Mouse (Mus musculus) lung, embryonic 14.5 days (tissue): ENCODE results near the gene Slc24a3. TPM values are rescaled to one million over a fixed set of nuclear protein-coding genes. Genes with fewer than 3 reads are reported as not detected.

Source experiments
- ATAC-seq: fragments of 200-750 bp; cut with Nextera tagmentation; 2 replicates; pipeline ENCODE4 v1.8.0; 2017; ENCODE audit warnings: mild to moderate bottlenecking, moderate TSS enrichment, moderate library complexity; ENCODE audit not compliant: insufficient read depth
- DNase-seq: peaks from one replicate; pipeline ENCODE4 v3.0.0-alpha.2; 2015
- H3K27ac ChIP-seq: fragments of 300-500 bp; sonication (generic); 2 replicates; pipeline ENCODE4 v1.5.1; 2014; ENCODE audit warnings: low read depth, mild to moderate bottlenecking, moderate library complexity
- H3K27me3 ChIP-seq: fragments of 300-500 bp; sonication (generic); 2 replicates; pipeline ENCODE4 v1.6.1; 2014; ENCODE audit warnings: low read length, control low read depth; ENCODE audit not compliant: insufficient read depth
- H3K36me3 ChIP-seq: fragments of 300-500 bp; sonication (generic); 2 replicates; pipeline ENCODE4 v1.6.1; 2014; ENCODE audit warnings: control low read depth; ENCODE audit not compliant: insufficient read depth
- H3K4me1 ChIP-seq: fragments of 300-500 bp; sonication (generic); 2 replicates; pipeline ENCODE4 v1.6.1; 2014; ENCODE audit warnings: antibody characterized with exemption, control low read depth; ENCODE audit not compliant: insufficient read depth
- H3K4me2 ChIP-seq: fragments of 300-500 bp; sonication (generic); 2 replicates; pipeline ENCODE4 v1.6.1; 2014; ENCODE audit warnings: mild to moderate bottlenecking
- H3K4me3 ChIP-seq: fragments of 300-500 bp; sonication (generic); 2 replicates; pipeline ENCODE4 v1.5.1; 2014; ENCODE audit warnings: low read depth, low read length
- H3K9ac ChIP-seq: fragments of 300-500 bp; sonication (generic); 2 replicates; pipeline ENCODE4 v1.6.1; 2014
- H3K9me3 ChIP-seq: fragments of 300-500 bp; sonication (generic); 2 replicates; pipeline ENCODE4 v1.6.1; 2016; ENCODE audit warnings: low read depth, low read length, control low read depth
- CTCF ChIP-seq: IDR thresholded peaks from 2 replicates; pipeline ENCODE4 v1.5.1; 2016; ENCODE audit warnings: antibody characterized with exemption, low read depth
- WGBS: fragments of 180-500 bp; shearing (Covaris S2); extraction: QIAGEN DNeasy Blood & Tissue Kit; methylation state at CpG from one replicate; pipeline ENCODE4 v1.1.7; 2014; 5-methylcytosine and 5-hydroxymethylcytosine counted together
- polyA plus RNA-seq: library from polyadenylated mRNA; unstranded; fragments of >200 nt; fragmentation: Nextera tagmentation; extraction: Ambion mirVana; gene quantifications from 2 replicates; pipeline ENCODE4 v1.2.1, GENCODE M21; 2014

Gene Slc24a3
- polyA plus RNA-seq, 1 experiment from 2014 or later, result 4.3 TPM

DNA sequence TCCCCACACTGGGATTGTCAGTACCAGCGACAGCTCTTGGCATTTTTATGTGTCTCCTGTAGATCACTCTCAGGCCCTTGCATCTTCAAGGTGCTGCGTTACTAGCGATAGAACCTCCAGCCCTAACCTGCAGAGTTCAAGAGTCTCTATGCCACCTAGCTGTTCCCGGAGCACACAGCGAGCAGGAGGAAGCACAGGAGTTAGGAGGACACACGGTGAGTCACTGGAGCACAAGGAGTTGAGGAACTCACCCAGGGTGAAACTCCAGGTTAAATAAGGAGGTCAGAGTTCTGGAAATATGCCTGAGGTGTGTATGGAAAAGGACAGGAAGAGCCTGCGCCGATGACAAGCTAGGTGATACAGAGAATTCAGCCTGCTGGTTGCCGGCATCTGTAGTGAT, 513.2 kb downstream of the Slc24a3 start:
- Histone ChIP-seq H3K36me3 (no peaks in the 10 kb centered on the region), H3K27me3 (no peaks in the 10 kb centered on the region), H3K4me2 (no peak overlapping the region), H3K9me3 (no peaks in the 10 kb centered on the region), H3K4me3 (no peak overlapping the region), H3K4me1 (peaks cover 30% of the 10 kb centered on the region), H3K9ac (no peak overlapping the region), H3K27ac (peak overlapping the region; percentile 59; the same call in 1 of the 2 replicates)
- no peak for TF ChIP-seq CTCF
- 62% methylated on average over 9 of the region's 9 CpGs for WGBS
- no peak for ATAC-seq
- no peak for DNase-seq

DNA sequence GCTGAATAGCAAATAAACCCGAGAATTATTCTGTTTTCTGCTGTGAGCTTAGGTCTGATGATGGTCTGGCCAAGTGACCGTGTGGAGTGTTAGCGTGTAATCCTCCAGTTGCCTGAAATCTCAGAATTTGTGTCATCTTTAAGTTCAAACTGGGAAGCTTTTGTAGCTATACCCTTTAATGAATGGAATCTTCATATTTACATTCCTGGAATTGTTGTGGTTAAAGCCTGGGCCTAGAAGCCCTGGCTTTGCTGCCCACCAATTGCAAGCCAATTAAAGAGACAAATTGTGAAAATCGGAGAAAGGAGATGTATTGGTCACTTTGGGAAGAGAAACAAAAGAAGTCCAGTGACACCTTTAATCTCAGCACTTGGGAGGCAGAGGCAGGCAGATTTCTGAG, 514.1 kb downstream of the Slc24a3 start:
- H3K4me1 ChIP-seq, result peaks cover 30% of the 10 kb centered on the region
- H3K36me3 ChIP-seq, result no peaks in the 10 kb centered on the region
- DNase-seq, result peak; percentile 48
- WGBS, result 47% methylated on average over 4 of the region's 4 CpGs
- TF ChIP-seq CTCF, result no peak
- no peaks in the 10 kb centered on the region for H3K27me3 ChIP-seq
- no peak overlapping the region for H3K4me2 ChIP-seq
- no peak for ATAC-seq
- no peaks in the 10 kb centered on the region for H3K9me3 ChIP-seq
- peak overlapping the region; percentile 26; the same call in 1 of the 2 replicates for H3K27ac ChIP-seq
- H3K4me3 ChIP-seq, result no peak overlapping the region
- no peak overlapping the region for H3K9ac ChIP-seq

DNA sequence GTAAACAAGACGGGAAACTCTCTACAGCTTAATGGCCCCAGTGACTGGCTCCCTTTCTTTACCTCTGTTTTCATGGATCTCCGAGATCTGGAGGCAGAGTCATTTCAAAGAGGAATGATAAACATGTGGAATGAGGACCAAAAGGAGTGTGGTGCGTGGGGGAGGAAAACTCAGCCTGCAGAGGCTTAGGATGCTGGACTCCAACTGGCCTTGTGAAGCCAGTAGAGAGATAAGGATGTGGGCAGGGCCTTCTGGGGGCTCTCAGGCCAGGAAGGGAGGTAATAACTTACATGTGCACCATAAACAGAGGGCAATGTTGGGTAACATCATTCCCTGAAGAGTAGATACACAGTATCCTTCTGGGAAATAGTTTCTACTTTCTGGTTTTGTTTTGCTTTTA, 515.4 kb downstream of the Slc24a3 start:
- Histone ChIP-seq H3K4me2 (no peak overlapping the region), H3K9me3 (no peaks in the 10 kb centered on the region), H3K4me1 (peaks cover 30% of the 10 kb centered on the region), H3K27ac (peak overlapping the region; percentile 58; the same call in 1 of the 2 replicates), H3K9ac (no peak overlapping the region), H3K4me3 (no peak overlapping the region), H3K36me3 (no peaks in the 10 kb centered on the region), H3K27me3 (no peaks in the 10 kb centered on the region)
- no peak for TF ChIP-seq CTCF
- ATAC-seq, result no peak
- DNase-seq, result no peak
- 37% methylated on average over 3 of the region's 3 CpGs for WGBS

DNA sequence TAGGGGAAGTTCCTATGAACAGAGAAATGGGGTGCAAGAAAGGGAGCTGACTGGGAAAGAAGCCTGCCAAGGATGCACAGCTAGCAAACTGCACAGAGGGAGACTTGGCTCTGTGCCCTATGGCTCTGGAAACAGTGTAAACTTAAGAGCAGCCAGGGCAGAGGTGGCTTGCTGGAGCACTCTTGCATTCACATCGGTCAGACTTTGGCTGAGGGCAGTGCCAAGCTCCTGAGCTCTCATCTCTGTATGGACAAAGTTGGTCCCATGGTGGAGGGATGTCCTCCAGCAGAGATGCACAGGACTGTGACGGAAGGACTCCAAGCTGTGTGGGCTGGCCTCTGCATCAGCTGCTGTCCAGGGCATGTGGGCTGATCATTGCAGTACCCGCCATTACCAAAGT, 516.0 kb downstream of the Slc24a3 start:
- no peaks in the 10 kb centered on the region for H3K36me3 ChIP-seq
- 31% methylated on average over 3 of the region's 3 CpGs for WGBS
- TF ChIP-seq CTCF, result no peak

GRCm38 (mm10) chr2:145684151-145684550, 516.6 kb downstream of the Slc24a3 start:
- DNase-seq (peak; percentile 66), ATAC-seq (no peak)
- Histone ChIP-seq H3K9me3 (no peaks in the 10 kb centered on the region), H3K4me3 (no peak overlapping the region), H3K4me2 (no peak overlapping the region), H3K4me1 (peaks cover 30% of the 10 kb centered on the region), H3K27ac (no peak overlapping the region), H3K27me3 (no peaks in the 10 kb centered on the region), H3K9ac (no peak overlapping the region), H3K36me3 (no peaks in the 10 kb centered on the region)
- TF ChIP-seq CTCF, result no peak
- 56% methylated on average over 1 of the region's 1 CpGs for WGBS

More for the DNA sequence above, 516.0 kb downstream of the Slc24a3 start:
- H3K9me3 ChIP-seq, result no peaks in the 10 kb centered on the region
- H3K9ac ChIP-seq, result no peak overlapping the region
- peak overlapping the region; percentile 58; the same call in 1 of the 2 replicates for H3K27ac ChIP-seq
- ATAC-seq (peak; percentile 62), DNase-seq (peak; percentile 92)
- no peaks in the 10 kb centered on the region for H3K27me3 ChIP-seq
- no peak overlapping the region for H3K4me3 ChIP-seq
- H3K4me1 ChIP-seq, result peaks cover 30% of the 10 kb centered on the region
- H3K4me2 ChIP-seq, result peak overlapping the region; percentile 5; the same call in 1 of the 2 replicates

DNA sequence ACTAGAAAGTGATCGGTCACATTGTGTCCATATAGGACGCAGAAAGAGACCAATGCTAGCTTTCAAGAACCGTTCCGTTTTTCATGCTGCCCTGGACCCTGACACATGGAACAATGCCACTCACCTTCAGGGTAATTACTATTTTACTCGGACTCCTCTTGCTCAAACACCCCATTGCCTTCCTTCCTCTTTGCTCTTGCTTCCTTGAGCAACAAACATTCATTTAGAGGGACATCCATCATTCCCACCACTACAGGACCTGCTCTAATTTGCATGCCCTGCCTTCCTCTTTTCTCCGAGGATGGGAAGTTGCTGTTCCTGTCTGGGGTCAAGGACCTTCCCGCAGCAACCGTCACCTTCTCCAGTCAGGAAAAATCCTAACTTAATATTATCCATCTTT, 517.3 kb downstream of the Slc24a3 start:
- WGBS, result 66% methylated on average over 8 of the region's 8 CpGs
- TF ChIP-seq CTCF, result no peak

GRCm38 (mm10) chr2:145686017-145686416, 518.5 kb downstream of the Slc24a3 start:
- no peaks in the 10 kb centered on the region for H3K36me3 ChIP-seq
- H3K27ac ChIP-seq, result no peak overlapping the region
- no peak overlapping the region for H3K4me2 ChIP-seq
- DNase-seq (no peak), ATAC-seq (no peak)
- H3K4me3 ChIP-seq, result no peak overlapping the region
- H3K4me1 ChIP-seq, result peaks cover 29% of the 10 kb centered on the region
- 81% methylated on average over 4 of the region's 4 CpGs for WGBS
- no peaks in the 10 kb centered on the region for H3K27me3 ChIP-seq
- no peaks in the 10 kb centered on the region for H3K9me3 ChIP-seq
- no peak overlapping the region for H3K9ac ChIP-seq
- TF ChIP-seq CTCF, result no peak

More for the DNA sequence above, 517.3 kb downstream of the Slc24a3 start:
- no peaks in the 10 kb centered on the region for H3K36me3 ChIP-seq
- no peak overlapping the region for H3K4me2 ChIP-seq
- ATAC-seq (no peak), DNase-seq (no peak)
- no peaks in the 10 kb centered on the region for H3K9me3 ChIP-seq
- H3K4me1 ChIP-seq, result peaks cover 34% of the 10 kb centered on the region
- H3K4me3 ChIP-seq, result no peak overlapping the region
- H3K27ac ChIP-seq, result no peak overlapping the region
- H3K9ac ChIP-seq, result no peak overlapping the region
- H3K27me3 ChIP-seq, result no peaks in the 10 kb centered on the region
